Mouse (Mus musculus): ENCODE results near the gene Mrpl17. TPM values are rescaled to one million over a fixed set of nuclear protein-coding genes. Genes with fewer than 3 reads are reported as not detected.

Gene Mrpl17
- polyA plus RNA-seq, 1 experiment: 37.5 TPM

DNA sequence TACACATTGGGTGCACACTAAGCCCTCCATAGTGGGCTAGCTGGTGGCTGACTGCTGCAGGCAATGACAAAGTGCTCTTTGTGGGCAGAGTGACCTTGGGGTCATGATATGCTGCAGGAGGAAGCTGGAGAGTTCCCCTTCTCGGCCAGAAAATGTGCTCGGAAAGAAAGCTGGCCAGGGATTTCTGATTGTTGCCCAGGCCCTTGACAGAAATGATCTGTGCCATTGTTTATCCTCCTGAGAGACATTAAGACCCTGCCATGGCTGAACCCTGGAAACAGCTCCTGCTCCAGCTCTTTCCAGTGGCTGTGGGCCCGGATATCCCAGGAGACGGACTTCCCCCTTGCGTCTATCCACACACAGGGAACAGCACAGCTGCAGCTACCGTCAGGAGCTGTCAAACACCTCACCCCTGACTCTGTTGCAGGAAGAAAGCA, 43.2 kb downstream of the Mrpl17 start:
- H3K4me3 ChIP-seq (replicated peaks; ENCODE audit: control insufficient read depth, low read depth, low read length): no peak overlapping the region

DNA sequence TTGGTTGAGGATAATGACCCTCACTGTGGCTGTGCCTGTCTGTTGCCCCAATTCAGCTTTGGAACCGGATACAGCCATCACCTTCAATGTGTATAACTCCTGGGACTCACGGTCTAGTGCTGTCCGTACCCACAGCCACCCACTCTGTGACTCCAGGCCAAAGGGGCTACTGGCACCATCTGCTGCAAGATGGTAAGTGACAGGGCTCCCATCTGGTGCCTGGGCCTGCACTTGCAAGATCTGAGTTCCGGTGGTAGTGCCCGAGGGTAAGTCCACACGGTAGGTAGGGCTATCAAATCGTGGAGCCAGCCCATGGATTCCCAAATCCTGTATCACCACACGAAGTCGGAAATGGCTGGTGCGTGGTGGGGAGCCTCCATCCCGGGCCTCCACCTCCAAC, 46.6 kb downstream of the Mrpl17 start:
- H3K27ac ChIP-seq (ENCODE audit: control insufficient read depth, insufficient read depth, low read depth, low read length, poor library complexity): no peak overlapping the region
- H3K4me3 ChIP-seq (replicated peaks; ENCODE audit: control insufficient read depth, low read depth, low read length): no peak overlapping the region
- H3K4me1 ChIP-seq (ENCODE audit: control insufficient read depth, insufficient read depth, low read length): no peaks in the 10 kb centered on the region
- no peak for TF ChIP-seq CTCF (IDR thresholded peaks at IDR 0.05; ENCODE audit: control insufficient read depth, insufficient read depth, low read length)
- no peak for TF ChIP-seq POLR2A (IDR thresholded peaks at IDR 0.05; ENCODE audit: borderline replicate concordance, control insufficient read depth, low read depth, low read length)
- 89% methylated on average over 11 of the region's 11 CpGs for WGBS

More for the DNA sequence above, 43.2 kb downstream of the Mrpl17 start:
- TF ChIP-seq CTCF (IDR thresholded peaks at IDR 0.05; ENCODE audit: control insufficient read depth, insufficient read depth, low read length) (no peak), POLR2A (IDR thresholded peaks at IDR 0.05; ENCODE audit: borderline replicate concordance, control insufficient read depth, low read depth, low read length) (no peak)
- no peaks in the 10 kb centered on the region for H3K4me1 ChIP-seq (ENCODE audit: control insufficient read depth, insufficient read depth, low read length)
- WGBS: 13% methylated on average over 6 of the region's 6 CpGs
- H3K27ac ChIP-seq (ENCODE audit: control insufficient read depth, insufficient read depth, low read depth, low read length, poor library complexity): no peak overlapping the region

DNA sequence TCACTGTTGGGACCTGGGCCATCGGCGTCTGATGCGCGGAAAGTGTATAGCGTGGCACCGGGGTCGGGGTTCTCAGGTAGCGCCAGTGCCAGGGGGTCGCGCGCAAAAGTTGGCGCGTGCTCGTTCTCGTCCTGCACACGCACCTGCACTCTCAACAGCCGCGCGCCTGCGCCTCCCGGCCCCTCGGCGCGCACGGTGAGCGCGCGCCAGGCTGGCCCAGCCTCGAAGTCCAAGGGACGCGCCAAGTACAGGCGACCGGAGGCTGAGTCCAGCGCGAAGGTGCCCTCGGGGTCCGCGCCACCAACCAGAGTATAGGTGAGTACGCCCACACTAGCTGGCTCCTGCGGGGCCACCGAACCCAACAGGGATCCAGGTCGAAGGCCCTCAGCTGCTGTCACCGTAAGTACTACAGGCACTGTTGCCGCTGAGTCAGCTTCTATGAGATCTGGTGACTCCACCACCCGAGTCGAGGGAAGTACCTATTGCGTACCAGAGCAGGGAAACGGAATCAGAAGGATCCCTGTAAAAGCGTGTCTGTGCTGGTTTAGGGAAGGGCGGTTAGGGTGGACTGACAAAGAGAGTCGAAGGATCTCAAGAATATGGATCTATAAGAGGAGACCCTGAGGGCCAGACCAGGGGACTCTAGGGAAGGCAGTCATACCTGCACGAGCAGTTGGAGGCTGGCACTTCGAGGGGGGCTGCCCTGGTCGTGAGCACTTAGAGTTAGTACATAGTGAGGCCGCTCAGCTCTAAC, 48.2 kb downstream of the Mrpl17 start:
- Histone ChIP-seq H3K4me3 (replicated peaks; ENCODE audit: control insufficient read depth, low read depth, low read length) (no peak overlapping the region), H3K27ac (ENCODE audit: control insufficient read depth, insufficient read depth, low read depth, low read length, poor library complexity) (no peak overlapping the region), H3K4me1 (ENCODE audit: control insufficient read depth, insufficient read depth, low read length) (no peaks in the 10 kb centered on the region)
- TF ChIP-seq POLR2A (IDR thresholded peaks at IDR 0.05; ENCODE audit: borderline replicate concordance, control insufficient read depth, low read depth, low read length): no peak
- no peak for TF ChIP-seq CTCF (IDR thresholded peaks at IDR 0.05; ENCODE audit: control insufficient read depth, insufficient read depth, low read length)
- 38% methylated on average over 55 of the region's 55 CpGs for WGBS

DNA sequence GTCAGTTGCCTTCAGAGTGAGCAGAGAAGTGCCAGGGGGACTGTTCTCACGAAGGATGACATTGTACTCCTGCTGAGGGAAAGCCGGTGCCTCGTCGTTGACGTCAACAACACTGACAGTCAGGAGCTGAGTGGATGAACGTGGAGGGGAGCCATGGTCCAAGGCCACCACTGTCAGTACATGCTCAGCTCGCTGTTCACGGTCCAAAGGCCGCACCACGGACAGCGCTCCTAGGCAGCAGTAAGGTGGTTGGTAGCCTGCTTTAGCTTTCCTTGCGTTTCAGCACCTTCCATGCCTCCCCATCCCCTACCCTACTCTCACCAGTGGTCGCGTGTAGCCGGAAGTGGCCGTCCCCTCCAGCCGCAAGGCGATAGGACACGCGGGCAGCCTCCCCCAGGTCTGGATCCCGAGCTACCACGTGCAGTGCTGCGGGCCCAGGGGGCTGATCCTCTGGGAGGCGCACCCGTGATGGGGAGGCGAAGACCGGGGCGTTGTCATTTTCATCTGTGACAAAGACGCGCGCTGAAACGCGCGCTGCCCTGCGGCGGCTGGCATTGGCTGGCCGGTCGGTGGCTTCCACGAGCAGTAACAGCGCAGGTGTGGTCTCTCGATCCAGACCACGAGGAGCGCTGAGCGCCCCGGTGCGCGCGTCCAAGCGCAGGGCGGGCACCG, 49.0 kb downstream of the Mrpl17 start:
- H3K4me1 ChIP-seq (ENCODE audit: control insufficient read depth, insufficient read depth, low read length): no peaks in the 10 kb centered on the region
- 50% methylated on average over 51 of the region's 51 CpGs for WGBS
- H3K4me3 ChIP-seq (replicated peaks; ENCODE audit: control insufficient read depth, low read depth, low read length): no peak overlapping the region
- no peak for TF ChIP-seq POLR2A (IDR thresholded peaks at IDR 0.05; ENCODE audit: borderline replicate concordance, control insufficient read depth, low read depth, low read length)
- no peak for TF ChIP-seq CTCF (IDR thresholded peaks at IDR 0.05; ENCODE audit: control insufficient read depth, insufficient read depth, low read length)
- no peak overlapping the region for H3K27ac ChIP-seq (ENCODE audit: control insufficient read depth, insufficient read depth, low read depth, low read length, poor library complexity)

DNA sequence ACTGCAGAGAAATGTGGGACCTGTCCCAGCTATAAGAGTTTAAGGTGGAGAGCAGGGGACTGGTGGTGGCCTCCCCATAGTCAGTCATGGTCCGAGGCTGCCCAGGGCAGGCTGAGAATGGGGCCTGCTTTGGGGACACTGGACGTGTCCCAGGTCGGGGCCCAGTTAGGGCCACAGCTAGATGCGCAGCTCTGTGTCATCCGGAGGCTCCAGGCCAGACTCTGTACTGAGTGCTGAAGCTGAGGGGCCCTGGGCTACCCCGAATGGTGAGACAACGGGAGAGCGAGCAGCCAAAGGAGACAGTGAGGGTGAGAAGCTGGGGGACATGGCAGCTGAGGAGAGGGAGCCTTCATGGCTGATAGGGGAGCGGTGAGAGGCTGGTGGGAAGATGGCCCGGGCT, 57.6 kb downstream of the Mrpl17 start:
- Histone ChIP-seq H3K4me1 (ENCODE audit: control insufficient read depth, insufficient read depth, low read length) (peaks cover 2% of the 10 kb centered on the region; the same call in 1 of the 2 replicates), H3K27ac (ENCODE audit: control insufficient read depth, insufficient read depth, low read depth, low read length, poor library complexity) (no peak overlapping the region), H3K4me3 (replicated peaks; ENCODE audit: control insufficient read depth, low read depth, low read length) (no peak overlapping the region)
- TF ChIP-seq POLR2A (IDR thresholded peaks at IDR 0.05; ENCODE audit: borderline replicate concordance, control insufficient read depth, low read depth, low read length) (no peak), CTCF (IDR thresholded peaks at IDR 0.05; ENCODE audit: control insufficient read depth, insufficient read depth, low read length) (no peak)
- WGBS: 86% methylated on average over 10 of the region's 10 CpGs

Other genes with a start within 250 kb of the Mrpl17 start
- 0.80 and 1.1 TPM in 2 replicates for gene Apbb1, start 229.4 kb downstream of the Mrpl17 start, polyA plus RNA-seq (2011; ENCODE audit: insufficient read depth, insufficient read length, low replicate concordance, missing spikeins)
- 5.9 and 19.9 TPM in 2 replicates for gene Hpx, start 211.0 kb downstream of the Mrpl17 start, polyA plus RNA-seq (2011; ENCODE audit: insufficient read depth, insufficient read length, low replicate concordance, missing spikeins)
- gene Trim3, start 177.5 kb downstream of the Mrpl17 start, polyA plus RNA-seq (2011; ENCODE audit: insufficient read depth, insufficient read length, low replicate concordance, missing spikeins): 7.6 and 15.9 TPM in 2 replicates
- gene Timm10b, start 171.0 kb downstream of the Mrpl17 start, polyA plus RNA-seq (2011; ENCODE audit: insufficient read depth, insufficient read length, low replicate concordance, missing spikeins): 76.3 and 146 TPM in 2 replicates
- 10.2 and 13.3 TPM in 2 replicates for gene Arfip2, start 170.7 kb downstream of the Mrpl17 start, polyA plus RNA-seq (2011; ENCODE audit: insufficient read depth, insufficient read length, low replicate concordance, missing spikeins)
- 1.4 and 6.0 TPM in 2 replicates for gene Gm45799, start 170.5 kb downstream of the Mrpl17 start, polyA plus RNA-seq (2011; ENCODE audit: insufficient read depth, insufficient read length, low replicate concordance, missing spikeins)
- 0.40 and 4.5 TPM in 2 replicates for gene Dnhd1, start 160.3 kb downstream of the Mrpl17 start, polyA plus RNA-seq (2011; ENCODE audit: insufficient read depth, insufficient read length, low replicate concordance, missing spikeins)
- gene Ilk, start 74.5 kb downstream of the Mrpl17 start, polyA plus RNA-seq (2011; ENCODE audit: insufficient read depth, insufficient read length, low replicate concordance, missing spikeins): 79.3 and 114 TPM in 2 replicates
- gene Rrp8, start 73.7 kb downstream of the Mrpl17 start, polyA plus RNA-seq (2011; ENCODE audit: insufficient read depth, insufficient read length, low replicate concordance, missing spikeins): 19.1 and 26.7 TPM in 2 replicates
- gene Taf10, start 66.7 kb downstream of the Mrpl17 start, polyA plus RNA-seq (2011; ENCODE audit: insufficient read depth, insufficient read length, low replicate concordance, missing spikeins): 152 and 185 TPM in 2 replicates
- gene Tpp1, start 58.9 kb downstream of the Mrpl17 start, polyA plus RNA-seq (2011; ENCODE audit: insufficient read depth, insufficient read length, low replicate concordance, missing spikeins): 13.8 and 20.0 TPM in 2 replicates
- gene Dchs1, start 23.4 kb downstream of the Mrpl17 start, polyA plus RNA-seq (2011; ENCODE audit: insufficient read depth, insufficient read length, low replicate concordance, missing spikeins): 0.17 and 0.49 TPM in 2 replicates
- gene Gm4070, start 142.9 kb upstream of the Mrpl17 start, polyA plus RNA-seq (2011; ENCODE audit: insufficient read depth, insufficient read length, low replicate concordance, missing spikeins): 15.7 and 27.1 TPM in 2 replicates